Mouse (Mus musculus): Measurements from ENCODE around the gene Tent4a. TPM values are rescaled to one million over a fixed set of nuclear protein-coding genes. Genes with fewer than 3 reads are reported as not detected.

Tent4a gene
- polyA plus RNA-seq, 1 experiment from 2014 or later = 5.0 TPM

- DNase-seq (ENCODE audit: low spot score) (no peak), ATAC-seq (replicated peaks; ENCODE audit: low FRiP score, low read depth) (no peak)
- Histone ChIP-seq H3K4me2 (ENCODE audit: low read length) (no peak overlapping the region), H3K27me3 (ENCODE audit: insufficient read depth, low read length) (no peaks in the 10 kb centered on the region), H3K36me3 (ENCODE audit: insufficient read depth, low read length) (no peaks in the 10 kb centered on the region), H3K9ac (ENCODE audit: low read depth, low read length) (no peak overlapping the region), H3K4me3 (replicated peaks; ENCODE audit: low read depth, low read length) (no peak overlapping the region), H3K27ac (no peak overlapping the region), H3K9me3 (replicated peaks; ENCODE audit: low read length) (no peaks in the 10 kb centered on the region), H3K4me1 (replicated peaks; ENCODE audit: insufficient read depth, low read length) (peaks cover 20% of the 10 kb centered on the region)
- WGBS = 36% methylated on average over 4 of the region's 4 CpGs
- no peak for TF ChIP-seq CTCF (IDR thresholded peaks at IDR 0.05; ENCODE audit: low read depth)
These were observed 3.9 kb upstream of the Tent4a start for GRCm38 (mm10) chr13:69538327-69538726.

- no peak overlapping the region for H3K4me2 ChIP-seq (ENCODE audit: low read length)
- 82% methylated on average over 7 of the region's 7 CpGs for WGBS
- no peaks in the 10 kb centered on the region for H3K36me3 ChIP-seq (ENCODE audit: insufficient read depth, low read length)
- DNase-seq (ENCODE audit: low spot score) (no peak), ATAC-seq (replicated peaks; ENCODE audit: low FRiP score, low read depth) (no peak)
- H3K4me3 ChIP-seq (replicated peaks; ENCODE audit: low read depth, low read length) = no peak overlapping the region
- no peaks in the 10 kb centered on the region for H3K27me3 ChIP-seq (ENCODE audit: insufficient read depth, low read length)
- H3K27ac ChIP-seq = no peak overlapping the region
- H3K9ac ChIP-seq (ENCODE audit: low read depth, low read length) = no peak overlapping the region
- peaks cover 15% of the 10 kb centered on the region for H3K4me1 ChIP-seq (replicated peaks; ENCODE audit: insufficient read depth, low read length)
- TF ChIP-seq CTCF (IDR thresholded peaks at IDR 0.05; ENCODE audit: low read depth) = no peak
- H3K9me3 ChIP-seq (replicated peaks; ENCODE audit: low read length) = no peaks in the 10 kb centered on the region
These were observed 2.9 kb upstream of the Tent4a start for GRCm38 (mm10) chr13:69537366-69537765.

- no peak for ATAC-seq (replicated peaks; ENCODE audit: low FRiP score, low read depth)
- H3K4me3 ChIP-seq (replicated peaks; ENCODE audit: low read depth, low read length) = no peak overlapping the region
- WGBS = 76% methylated on average over 4 of the region's 4 CpGs
- H3K4me1 ChIP-seq (replicated peaks; ENCODE audit: insufficient read depth, low read length) = peaks cover 18% of the 10 kb centered on the region
- H3K4me2 ChIP-seq (ENCODE audit: low read length) = peak overlapping the region; percentile 96
- DNase-seq (ENCODE audit: low spot score) = no peak
- no peaks in the 10 kb centered on the region for H3K36me3 ChIP-seq (ENCODE audit: insufficient read depth, low read length)
- H3K9me3 ChIP-seq (replicated peaks; ENCODE audit: low read length) = no peaks in the 10 kb centered on the region
- H3K9ac ChIP-seq (ENCODE audit: low read depth, low read length) = no peak overlapping the region
- peak overlapping the region; percentile 98; the same call in 1 of the 2 replicates for H3K27ac ChIP-seq
- TF ChIP-seq CTCF (IDR thresholded peaks at IDR 0.05; ENCODE audit: low read depth) = no peak
- H3K27me3 ChIP-seq (ENCODE audit: insufficient read depth, low read length) = no peaks in the 10 kb centered on the region
These were observed 1.6 kb upstream of the Tent4a start for GRCm38 (mm10) chr13:69536021-69536420.

GRCm38 (mm10) chr13:69534654-69535551 lies 486 bp upstream of the Tent4a start:
- H3K9me3 ChIP-seq (replicated peaks; ENCODE audit: low read length) = no peaks in the 10 kb centered on the region

GRCm38 (mm10) chr13:69533405-69534333 lies 748 bp downstream of the Tent4a start, which contains the start of gene Nsun2:
Gene Nsun2, plus strand, starts transcription at chr13:69533746.
- Histone ChIP-seq H3K36me3 (ENCODE audit: insufficient read depth, low read length) (no peaks in the 10 kb centered on the region), H3K27ac (peak within 1 kb of the TSS; percentile 93), H3K4me3 (replicated peaks; ENCODE audit: low read depth, low read length) (peak within 1 kb of the TSS; percentile 89), H3K4me2 (ENCODE audit: low read length) (peak within 1 kb of the TSS; percentile 96), H3K9me3 (replicated peaks; ENCODE audit: low read length) (no peaks in the 10 kb centered on the region), H3K4me1 (replicated peaks; ENCODE audit: insufficient read depth, low read length) (peaks cover 19% of the 10 kb centered on the region), H3K9ac (ENCODE audit: low read depth, low read length) (peak within 1 kb of the TSS; percentile 92), H3K27me3 (ENCODE audit: insufficient read depth, low read length) (no peaks in the 10 kb centered on the region)
- DNase-seq (ENCODE audit: low spot score) = no peak
- no peak; the same call in 1 of the 2 replicates for ATAC-seq (replicated peaks; ENCODE audit: low FRiP score, low read depth)
- no peak for TF ChIP-seq CTCF (IDR thresholded peaks at IDR 0.05; ENCODE audit: low read depth)
- under 1% methylated on average over 126 of the region's 155 CpGs for WGBS

More at GRCm38 (mm10) chr13:69534654-69535551, 486 bp upstream of the Tent4a start:
- peak; percentile 95 for ATAC-seq (replicated peaks; ENCODE audit: low FRiP score, low read depth)
- WGBS = under 1% methylated on average over 72 of the region's 86 CpGs
- Histone ChIP-seq H3K4me1 (replicated peaks; ENCODE audit: insufficient read depth, low read length) (peaks cover 19% of the 10 kb centered on the region), H3K27me3 (ENCODE audit: insufficient read depth, low read length) (no peaks in the 10 kb centered on the region), H3K9ac (ENCODE audit: low read depth, low read length) (peak overlapping the region; percentile 92), H3K4me3 (replicated peaks; ENCODE audit: low read depth, low read length) (peak overlapping the region; percentile 89), H3K36me3 (ENCODE audit: insufficient read depth, low read length) (no peaks in the 10 kb centered on the region), H3K27ac (peak overlapping the region; percentile 98), H3K4me2 (ENCODE audit: low read length) (peak overlapping the region; percentile 96)
- no peak for TF ChIP-seq CTCF (IDR thresholded peaks at IDR 0.05; ENCODE audit: low read depth)
- peak; percentile 98 for DNase-seq (ENCODE audit: low spot score)

- no peaks in the 10 kb centered on the region for H3K36me3 ChIP-seq (ENCODE audit: insufficient read depth, low read length)
- no peaks in the 10 kb centered on the region for H3K9me3 ChIP-seq (replicated peaks; ENCODE audit: low read length)
- peak overlapping the region; percentile 89 for H3K4me3 ChIP-seq (replicated peaks; ENCODE audit: low read depth, low read length)
- H3K27ac ChIP-seq = peak overlapping the region; percentile 93; the same call in 1 of the 2 replicates
- ATAC-seq (replicated peaks; ENCODE audit: low FRiP score, low read depth) (no peak), DNase-seq (ENCODE audit: low spot score) (no peak)
- TF ChIP-seq CTCF (IDR thresholded peaks at IDR 0.05; ENCODE audit: low read depth) = 0 out of 2 replicates have a peak, but pooled peaks have one; percentile 21
- H3K4me1 ChIP-seq (replicated peaks; ENCODE audit: insufficient read depth, low read length) = peaks cover 19% of the 10 kb centered on the region
- no peaks in the 10 kb centered on the region for H3K27me3 ChIP-seq (ENCODE audit: insufficient read depth, low read length)
- peak overlapping the region; percentile 96 for H3K4me2 ChIP-seq (ENCODE audit: low read length)
- 2% methylated on average over 9 of the region's 9 CpGs for WGBS
- H3K9ac ChIP-seq (ENCODE audit: low read depth, low read length) = peak overlapping the region; percentile 92
These were observed 1.5 kb downstream of the Tent4a start for GRCm38 (mm10) chr13:69532893-69533404.

All from kidney, postnatal 0 days (tissue).